Mouse (Mus musculus): Measurements from ENCODE around the gene Faap100. TPM values are rescaled to one million over a fixed set of nuclear protein-coding genes. Genes with fewer than 3 reads are reported as not detected.
"Not testable (repeated sequence)": the region's sequence is repeated elsewhere in the genome, so short reads cannot be mapped to it uniquely, and the experiment has no call there.

Faap100 gene
- polyA plus RNA-seq, 1 experiment from 2014 or later = 81.1 TPM

DNA sequence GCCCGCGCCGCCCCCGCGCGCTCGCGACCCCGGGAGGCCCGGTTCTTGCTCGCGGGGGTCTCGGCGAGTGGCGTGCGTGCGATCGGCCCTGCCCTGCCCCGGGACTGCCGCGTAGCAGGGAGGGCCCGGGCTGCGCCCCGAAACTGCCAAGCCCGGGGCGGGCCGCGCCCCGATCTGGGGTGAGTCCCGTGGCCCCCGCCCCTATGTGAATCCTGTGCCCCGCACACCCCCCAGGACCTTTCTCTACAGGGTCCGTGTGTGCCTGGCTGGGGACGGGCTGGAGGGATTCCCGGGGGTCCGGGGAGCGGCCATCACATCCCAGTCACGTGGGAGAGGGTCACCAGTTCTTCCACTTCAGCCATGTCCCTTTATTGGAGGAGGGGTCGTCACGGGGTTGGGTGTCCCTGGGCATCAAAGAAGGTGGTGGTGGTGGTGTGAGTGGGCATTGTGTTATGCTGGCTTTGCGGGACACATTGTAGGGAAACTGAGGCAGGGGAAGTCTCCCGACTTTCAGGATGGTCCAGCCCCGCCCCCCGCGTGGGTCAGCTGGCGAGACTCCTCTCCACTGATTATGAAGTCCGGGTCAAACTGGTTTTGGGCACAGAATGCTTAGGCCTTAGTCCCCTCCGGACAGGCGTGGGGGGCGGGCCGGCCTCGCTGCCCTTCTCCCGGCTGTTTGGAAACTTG, 29.7 kb downstream of the Faap100 start:
- H3K4me2 ChIP-seq (replicated peaks) = peak overlapping the region; percentile 85
- WGBS = under 1% methylated on average over 48 of the region's 53 CpGs
- peak overlapping the region; percentile 100 for H3K9ac ChIP-seq (replicated peaks)
- H3K9me3 ChIP-seq = no peaks in the 10 kb centered on the region
- H3K27ac ChIP-seq = peak overlapping the region; percentile 100
- peaks cover 65% of the 10 kb centered on the region for H3K4me1 ChIP-seq (replicated peaks)
- ATAC-seq = peak; percentile 41
- H3K4me3 ChIP-seq (replicated peaks) = peak overlapping the region; percentile 100
- H3K36me3 ChIP-seq = peaks cover 26% of the 10 kb centered on the region
- no peaks in the 10 kb centered on the region for H3K27me3 ChIP-seq

- Histone ChIP-seq H3K9me3 (no peaks in the 10 kb centered on the region), H3K27me3 (no peaks in the 10 kb centered on the region), H3K4me2 (replicated peaks) (peak within 1 kb of the TSS; percentile 87), H3K4me3 (replicated peaks) (peak within 1 kb of the TSS; percentile 100), H3K36me3 (peaks cover 27% of the 10 kb centered on the region), H3K27ac (peak within 1 kb of the TSS; percentile 100), H3K9ac (replicated peaks) (peak within 1 kb of the TSS; percentile 100), H3K4me1 (replicated peaks) (peaks cover 59% of the 10 kb centered on the region)
- ATAC-seq = peak; percentile 77
- WGBS = under 1% methylated on average over 77 of the region's 103 CpGs
These were observed 30.5 kb downstream of the Faap100 start, which contains the start of gene Actg1 for GRCm38 (mm10) chr11:120347791-120348683. Gene Actg1 (minus strand): TSS chr11:120348542.

- peak overlapping the region; percentile 100 for H3K9ac ChIP-seq (replicated peaks)
- H3K27me3 ChIP-seq = no peaks in the 10 kb centered on the region
- no peaks in the 10 kb centered on the region for H3K9me3 ChIP-seq
- H3K27ac ChIP-seq = peak overlapping the region; percentile 100
- peak overlapping the region; percentile 100 for H3K4me3 ChIP-seq (replicated peaks)
- H3K4me1 ChIP-seq (replicated peaks) = peaks cover 52% of the 10 kb centered on the region
- WGBS = 10% methylated on average over 10 of the region's 10 CpGs
- ATAC-seq = no peak
- H3K4me2 ChIP-seq (replicated peaks) = peak overlapping the region; percentile 87
- H3K36me3 ChIP-seq = peaks cover 27% of the 10 kb centered on the region
These were observed 31.3 kb downstream of the Faap100 start for GRCm38 (mm10) chr11:120347301-120347700.

DNA sequence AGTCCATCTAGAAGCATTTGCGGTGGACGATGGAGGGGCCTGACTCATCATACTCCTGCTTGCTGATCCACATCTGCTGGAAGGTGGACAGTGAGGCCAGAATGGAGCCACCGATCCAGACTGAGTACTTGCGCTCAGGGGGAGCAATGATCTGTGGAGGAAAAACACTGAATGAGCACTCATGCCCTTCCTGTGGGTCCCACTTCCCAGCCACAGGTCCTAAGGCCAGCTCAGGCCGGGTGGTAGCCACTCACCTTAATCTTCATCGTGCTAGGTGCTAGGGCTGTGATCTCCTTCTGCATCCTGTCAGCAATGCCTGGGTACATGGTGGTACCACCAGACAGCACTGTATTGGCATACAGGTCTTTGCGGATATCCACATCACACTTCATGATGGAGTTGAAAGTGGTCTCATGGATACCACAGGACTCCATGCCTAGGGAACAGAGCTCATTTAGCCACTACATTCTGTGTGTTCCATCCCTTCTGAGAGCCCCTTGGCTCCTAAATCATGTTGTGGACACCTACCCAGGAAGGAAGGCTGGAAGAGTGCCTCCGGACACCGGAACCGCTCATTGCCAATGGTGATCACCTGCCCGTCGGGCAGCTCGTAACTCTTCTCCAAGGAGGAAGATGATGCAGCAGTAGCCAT, 32.1 kb downstream of the Faap100 start:
- not testable (repeated sequence) for H3K27me3 ChIP-seq, H3K9me3 ChIP-seq, ATAC-seq
- Histone ChIP-seq H3K27ac (0 out of 2 replicates have a peak overlapping the region, but pooled peaks have one; percentile 30), H3K36me3 (peaks cover 27% of the 10 kb centered on the region), H3K4me3 (replicated peaks) (peak overlapping the region; percentile 56), H3K4me2 (replicated peaks) (peak overlapping the region; percentile 76), H3K4me1 (replicated peaks) (peaks cover 46% of the 10 kb centered on the region), H3K9ac (replicated peaks) (peak overlapping the region; percentile 79)
- WGBS = 73% methylated on average over 10 of the region's 13 CpGs

- WGBS = 28% methylated on average over 1 of the region's 1 CpGs
These were observed 33.4 kb downstream of the Faap100 start for GRCm38 (mm10) chr11:120345067-120345681.

GRCm38 (mm10) chr11:120344310-120344920, 34.1 kb downstream of the Faap100 start:
- peaks cover 29% of the 10 kb centered on the region for H3K4me1 ChIP-seq (replicated peaks)
- peak overlapping the region; percentile 67 for H3K27ac ChIP-seq
- no peaks in the 10 kb centered on the region for H3K27me3 ChIP-seq
- H3K9me3 ChIP-seq = no peaks in the 10 kb centered on the region
- H3K9ac ChIP-seq (replicated peaks) = 0 out of 2 replicates have a peak overlapping the region, but pooled peaks have one; percentile 66
- WGBS = 65% methylated on average over 5 of the region's 5 CpGs
- H3K36me3 ChIP-seq = peaks cover 27% of the 10 kb centered on the region
- H3K4me3 ChIP-seq (replicated peaks) = peak overlapping the region; percentile 44
- ATAC-seq = no peak
- H3K4me2 ChIP-seq (replicated peaks) = peak overlapping the region; percentile 85

More at GRCm38 (mm10) chr11:120345067-120345681, 33.4 kb downstream of the Faap100 start:
- Histone ChIP-seq H3K27me3 (no peaks in the 10 kb centered on the region), H3K27ac (peak overlapping the region; percentile 65; the same call in 1 of the 2 replicates), H3K4me1 (replicated peaks) (peaks cover 33% of the 10 kb centered on the region), H3K9me3 (no peaks in the 10 kb centered on the region), H3K36me3 (peaks cover 27% of the 10 kb centered on the region), H3K4me3 (replicated peaks) (peak overlapping the region; percentile 44), H3K9ac (replicated peaks) (peak overlapping the region; percentile 66), H3K4me2 (replicated peaks) (peak overlapping the region; percentile 85)
- ATAC-seq = no peak

DNA sequence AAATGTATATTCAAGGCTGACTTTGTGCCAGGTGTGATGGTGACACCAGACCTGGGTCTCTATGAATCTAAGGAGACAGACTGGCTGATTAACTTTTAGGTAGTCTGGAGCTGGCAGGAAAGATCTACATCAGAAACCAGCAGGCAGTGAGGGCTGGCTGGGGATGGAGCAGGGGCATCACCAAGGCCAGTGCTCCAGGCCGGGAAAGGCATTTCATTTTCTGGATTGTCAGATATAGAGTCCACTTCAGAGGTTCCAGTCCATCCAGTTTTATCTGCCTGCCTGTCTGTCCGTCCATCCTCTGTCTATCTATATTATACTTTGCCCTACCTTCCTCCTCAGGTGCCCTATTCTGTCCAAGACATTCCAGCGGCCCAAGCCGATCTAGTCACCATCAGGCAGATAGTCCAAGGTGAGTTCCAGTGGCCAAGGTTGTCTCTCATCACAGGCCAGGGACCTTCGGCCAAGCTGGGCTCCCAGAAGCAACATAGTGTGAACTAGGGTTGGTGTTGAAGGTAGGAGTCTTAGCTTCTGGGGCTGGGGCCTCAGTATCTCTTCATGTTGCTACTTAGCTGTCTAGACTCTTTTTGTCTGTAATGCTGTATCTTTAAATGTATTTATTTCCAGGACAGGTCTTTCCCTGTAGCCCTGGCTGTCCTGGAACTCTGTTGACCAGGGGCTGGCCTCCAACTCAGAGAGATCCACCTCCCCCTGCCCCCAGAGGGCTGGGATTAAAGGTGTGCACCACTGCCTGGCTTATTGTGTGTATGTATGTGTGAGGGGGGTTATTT, 34.9 kb downstream of the Faap100 start:
- H3K9ac ChIP-seq (replicated peaks) = peak overlapping the region; percentile 32; the same call in 1 of the 2 replicates
- H3K4me1 ChIP-seq (replicated peaks) = peaks cover 23% of the 10 kb centered on the region
- peaks cover 27% of the 10 kb centered on the region for H3K36me3 ChIP-seq
- H3K27ac ChIP-seq = peak overlapping the region; percentile 67
- 0 out of 2 replicates have a peak overlapping the region, but pooled peaks have one; percentile 5 for H3K4me3 ChIP-seq (replicated peaks)
- no peaks in the 10 kb centered on the region for H3K27me3 ChIP-seq
- H3K9me3 ChIP-seq = no peaks in the 10 kb centered on the region
- 80% methylated on average over 5 of the region's 5 CpGs for WGBS
- H3K4me2 ChIP-seq (replicated peaks) = peak overlapping the region; percentile 85; the same call in 1 of the 2 replicates
- ATAC-seq = no peak

GRCm38 (mm10) chr11:120342656-120343160, 35.9 kb downstream of the Faap100 start:
- 90% methylated on average over 5 of the region's 5 CpGs for WGBS
- Histone ChIP-seq H3K36me3 (peaks cover 27% of the 10 kb centered on the region), H3K4me3 (replicated peaks) (no peak overlapping the region), H3K4me2 (replicated peaks) (no peak overlapping the region), H3K27ac (no peak overlapping the region), H3K9ac (replicated peaks) (no peak overlapping the region), H3K9me3 (no peaks in the 10 kb centered on the region), H3K27me3 (no peaks in the 10 kb centered on the region), H3K4me1 (replicated peaks) (peaks cover 23% of the 10 kb centered on the region)
- ATAC-seq = no peak

DNA sequence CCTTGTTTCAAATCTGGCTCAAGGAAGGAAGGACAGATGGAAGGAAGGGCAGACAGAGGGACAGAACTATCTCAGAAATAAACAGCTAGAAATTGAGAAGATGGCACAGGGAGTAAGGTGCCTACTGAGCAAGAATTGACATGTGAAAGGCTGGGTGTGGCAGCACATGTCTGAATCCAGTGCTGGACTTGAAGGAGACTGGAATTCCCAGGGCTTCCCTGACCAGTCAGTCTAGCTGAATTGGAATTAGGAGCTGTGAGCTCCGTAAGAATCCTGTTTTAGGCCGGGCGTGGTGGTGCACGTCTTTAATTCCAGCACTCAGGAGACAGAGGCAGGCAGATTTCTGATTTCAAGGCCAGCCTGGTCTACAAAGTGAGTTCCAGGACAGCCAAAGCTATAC, 36.9 kb downstream of the Faap100 start:
- no peak overlapping the region for H3K27ac ChIP-seq
- WGBS = 92% methylated on average over 4 of the region's 4 CpGs
- H3K4me3 ChIP-seq (replicated peaks) = no peak overlapping the region
- no peaks in the 10 kb centered on the region for H3K9me3 ChIP-seq
- peaks cover 22% of the 10 kb centered on the region for H3K36me3 ChIP-seq
- no peak overlapping the region for H3K4me2 ChIP-seq (replicated peaks)
- H3K9ac ChIP-seq (replicated peaks) = no peak overlapping the region
- no peak for ATAC-seq
- peaks cover 22% of the 10 kb centered on the region for H3K4me1 ChIP-seq (replicated peaks)
- no peaks in the 10 kb centered on the region for H3K27me3 ChIP-seq

DNA sequence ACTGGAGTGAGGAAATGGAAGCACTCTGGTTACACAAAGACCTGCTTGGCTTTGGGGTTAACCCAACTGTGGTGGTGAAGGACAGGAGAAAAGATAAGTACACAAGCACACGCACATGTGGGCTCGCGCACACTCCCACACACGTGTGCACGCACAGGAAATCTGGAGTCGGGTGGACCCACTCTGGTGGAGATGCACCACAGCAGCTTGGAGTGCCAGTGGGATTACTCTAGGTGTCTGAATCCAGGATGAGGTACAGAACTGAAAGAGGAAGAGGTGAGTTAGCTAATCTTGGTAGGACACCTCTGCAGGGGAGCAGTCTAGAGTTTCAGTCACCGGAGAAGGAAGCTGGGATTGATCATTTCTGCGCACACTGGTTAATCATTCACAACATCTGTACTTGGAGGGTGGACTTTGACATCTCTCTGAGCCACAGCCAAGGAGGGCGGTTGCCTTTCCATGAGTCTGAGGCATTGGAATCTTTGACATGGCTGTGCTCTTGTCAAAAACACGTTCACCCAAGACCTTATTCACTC, 38.5 kb downstream of the Faap100 start:
- Histone ChIP-seq H3K9me3 (no peaks in the 10 kb centered on the region), H3K27ac (no peak overlapping the region), H3K4me1 (replicated peaks) (peaks cover 13% of the 10 kb centered on the region), H3K36me3 (peaks cover 13% of the 10 kb centered on the region), H3K4me2 (replicated peaks) (no peak overlapping the region), H3K27me3 (no peaks in the 10 kb centered on the region), H3K9ac (replicated peaks) (no peak overlapping the region), H3K4me3 (replicated peaks) (no peak overlapping the region)
- WGBS = 92% methylated on average over 10 of the region's 10 CpGs
- ATAC-seq = no peak
